Mouse (Mus musculus) lung, postnatal 0 days (tissue): ENCODE results near the gene Gm4869. TPM values are rescaled to one million over a fixed set of nuclear protein-coding genes. Genes with fewer than 3 reads are reported as not detected.
"Not testable (repeated sequence)": the region's sequence is repeated elsewhere in the genome, so short reads cannot be mapped to it uniquely, and the experiment has no call there.

Experiments used
- ATAC-seq: fragments of 200-750 bp; cut with Nextera tagmentation; 2 replicates; pipeline ENCODE4 v1.8.0; 2017; ENCODE audit warnings: moderate library complexity
- DNase-seq: peaks from one replicate; pipeline ENCODE4 v3.0.0-alpha.2; 2016; ENCODE audit warnings: low spot score
- H3K27ac ChIP-seq: fragments of 300-500 bp; sonication (generic); 2 replicates; pipeline ENCODE4 v1.5.1; 2014; ENCODE audit warnings: antibody characterized with exemption, mild to moderate bottlenecking, low read length, mixed read lengths
- H3K27me3 ChIP-seq: fragments of 300-500 bp; sonication (generic); replicated peaks from 2 replicates; pipeline ENCODE4 v1.6.1; 2014; ENCODE audit warnings: low read length, mixed read lengths; ENCODE audit not compliant: insufficient read depth
- H3K36me3 ChIP-seq: fragments of 300-500 bp; sonication (generic); 2 replicates; pipeline ENCODE4 v1.6.1; 2014; ENCODE audit warnings: low read length, mixed read lengths; ENCODE audit not compliant: insufficient read depth
- H3K4me1 ChIP-seq: fragments of 300-500 bp; sonication (generic); 2 replicates; pipeline ENCODE4 v1.6.1; 2014; ENCODE audit warnings: antibody characterized with exemption, low read depth, low read length, mixed read lengths; ENCODE audit not compliant: insufficient read depth
- H3K4me2 ChIP-seq: fragments of 300-500 bp; sonication (generic); replicated peaks from 2 replicates; pipeline ENCODE4 v1.6.1; 2014; ENCODE audit warnings: low read depth, mild to moderate bottlenecking, low read length, moderate library complexity, mixed read lengths
- H3K4me3 ChIP-seq: fragments of 300-500 bp; sonication (generic); 2 replicates; pipeline ENCODE4 v1.5.1; 2014; ENCODE audit warnings: low read depth, low read length
- H3K9ac ChIP-seq: fragments of 300-500 bp; sonication (generic); replicated peaks from 2 replicates; pipeline ENCODE4 v1.6.1; 2014; ENCODE audit warnings: low read depth, mild to moderate bottlenecking
- H3K9me3 ChIP-seq: fragments of 300-500 bp; sonication (generic); 2 replicates; pipeline ENCODE4 v1.6.1; 2016; ENCODE audit warnings: low read length, mixed read lengths
- CTCF ChIP-seq: IDR thresholded peaks from 2 replicates; pipeline ENCODE4 v1.5.1; 2016; ENCODE audit warnings: antibody characterized with exemption, mild to moderate bottlenecking
- EP300 ChIP-seq: IDR thresholded peaks from 2 replicates; pipeline ENCODE4 v1.6.1; 2016; ENCODE audit warnings: antibody characterized with exemption, mild to moderate bottlenecking, control low read depth
- WGBS: fragments of 180-500 bp; shearing (Covaris S2); extraction: QIAGEN DNeasy Blood & Tissue Kit; methylation state at CpG from one replicate; pipeline ENCODE4 v1.1.7; 2014; 5-methylcytosine and 5-hydroxymethylcytosine counted together
- polyA plus RNA-seq: library from polyadenylated mRNA; unstranded; fragments of >200 nt; fragmentation: Nextera tagmentation; extraction: Ambion mirVana; gene quantifications from 2 replicates; pipeline ENCODE4 v1.2.1, GENCODE M21; 2015

The Gm4869 gene
- polyA plus RNA-seq, 1 experiment from 2014 or later: not detected

GRCm38 (mm10) chr5:140492684-140493233 lies 47.3 kb downstream of the Gm4869 start:
- Histone ChIP-seq H3K27me3 (no peaks in the 10 kb centered on the region), H3K4me1 (no peaks in the 10 kb centered on the region), H3K36me3 (no peaks in the 10 kb centered on the region), H3K4me2 (no peak overlapping the region), H3K4me3 (no peak overlapping the region), H3K9ac (no peak overlapping the region), H3K27ac (no peak overlapping the region), H3K9me3 (no peaks in the 10 kb centered on the region)
- ATAC-seq (no peak), DNase-seq (no peak)
- TF ChIP-seq CTCF (no peak), EP300 (no peak)
- WGBS: 14% methylated on average over 11 of the region's 11 CpGs

DNA sequence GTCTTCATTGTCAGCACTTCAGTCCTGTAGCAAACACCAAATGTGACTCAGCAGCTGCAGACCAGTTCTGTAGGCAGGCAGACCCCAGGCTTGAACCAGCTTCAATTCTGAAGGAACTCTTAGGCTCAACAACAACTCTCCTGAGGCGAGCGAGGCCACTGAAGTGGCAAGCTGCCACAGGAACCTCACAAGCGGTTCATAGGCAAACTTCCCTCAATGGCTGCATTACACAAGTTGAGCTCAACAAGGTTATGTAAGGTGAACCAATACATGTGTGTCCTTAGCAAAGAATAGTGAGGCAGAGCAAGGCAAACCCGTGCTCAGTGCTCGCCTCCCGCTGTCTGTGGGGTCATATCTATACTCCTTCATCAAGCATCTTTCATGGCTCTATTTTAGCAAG lies 52.7 kb downstream of the Gm4869 start:
- H3K4me3 ChIP-seq: no peak overlapping the region
- H3K27ac ChIP-seq: no peak overlapping the region
- 53% methylated on average over 6 of the region's 6 CpGs for WGBS
- no peaks in the 10 kb centered on the region for H3K27me3 ChIP-seq
- no peak overlapping the region for H3K4me2 ChIP-seq
- no peak overlapping the region for H3K9ac ChIP-seq
- ATAC-seq (0 out of 2 replicates have a peak, but pooled peaks have one; percentile 4), DNase-seq (peak; percentile 23)
- no peaks in the 10 kb centered on the region for H3K4me1 ChIP-seq
- TF ChIP-seq CTCF: no peak
- H3K36me3 ChIP-seq: no peaks in the 10 kb centered on the region
- no peaks in the 10 kb centered on the region for H3K9me3 ChIP-seq

DNA sequence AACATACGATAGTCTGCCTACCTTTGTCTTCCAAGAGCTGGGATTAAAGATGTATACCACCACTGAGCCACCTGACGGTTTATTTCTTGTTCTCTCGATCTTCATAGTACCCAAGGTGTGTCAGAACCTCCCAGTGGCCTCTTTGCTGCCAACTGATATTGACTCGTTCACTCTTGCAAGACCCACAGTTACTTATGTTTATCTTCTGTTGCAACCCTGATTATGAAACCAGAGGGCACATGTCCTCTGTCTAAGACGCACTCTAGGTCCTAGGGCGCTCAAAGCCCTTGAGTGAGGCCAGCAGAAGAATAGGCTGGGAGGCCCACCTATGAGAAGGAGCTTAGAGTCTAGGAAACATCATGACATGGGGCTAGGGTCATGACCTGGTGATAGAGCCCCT lies 55.3 kb downstream of the Gm4869 start:
- H3K4me2 ChIP-seq: no peak overlapping the region
- H3K36me3 ChIP-seq: no peaks in the 10 kb centered on the region
- H3K4me3 ChIP-seq: no peak overlapping the region
- H3K4me1 ChIP-seq: no peaks in the 10 kb centered on the region; the same call in 1 of the 2 replicates
- no peak for TF ChIP-seq CTCF
- peak; percentile 47; the same call in 1 of the 2 replicates for TF ChIP-seq EP300
- H3K9ac ChIP-seq: no peak overlapping the region
- ATAC-seq: peak; percentile 4; the same call in 1 of the 2 replicates
- H3K27ac ChIP-seq: no peak overlapping the region
- 62% methylated on average over 6 of the region's 6 CpGs for WGBS
- no peaks in the 10 kb centered on the region for H3K9me3 ChIP-seq
- DNase-seq: peak; percentile 78
- H3K27me3 ChIP-seq: no peaks in the 10 kb centered on the region

DNA sequence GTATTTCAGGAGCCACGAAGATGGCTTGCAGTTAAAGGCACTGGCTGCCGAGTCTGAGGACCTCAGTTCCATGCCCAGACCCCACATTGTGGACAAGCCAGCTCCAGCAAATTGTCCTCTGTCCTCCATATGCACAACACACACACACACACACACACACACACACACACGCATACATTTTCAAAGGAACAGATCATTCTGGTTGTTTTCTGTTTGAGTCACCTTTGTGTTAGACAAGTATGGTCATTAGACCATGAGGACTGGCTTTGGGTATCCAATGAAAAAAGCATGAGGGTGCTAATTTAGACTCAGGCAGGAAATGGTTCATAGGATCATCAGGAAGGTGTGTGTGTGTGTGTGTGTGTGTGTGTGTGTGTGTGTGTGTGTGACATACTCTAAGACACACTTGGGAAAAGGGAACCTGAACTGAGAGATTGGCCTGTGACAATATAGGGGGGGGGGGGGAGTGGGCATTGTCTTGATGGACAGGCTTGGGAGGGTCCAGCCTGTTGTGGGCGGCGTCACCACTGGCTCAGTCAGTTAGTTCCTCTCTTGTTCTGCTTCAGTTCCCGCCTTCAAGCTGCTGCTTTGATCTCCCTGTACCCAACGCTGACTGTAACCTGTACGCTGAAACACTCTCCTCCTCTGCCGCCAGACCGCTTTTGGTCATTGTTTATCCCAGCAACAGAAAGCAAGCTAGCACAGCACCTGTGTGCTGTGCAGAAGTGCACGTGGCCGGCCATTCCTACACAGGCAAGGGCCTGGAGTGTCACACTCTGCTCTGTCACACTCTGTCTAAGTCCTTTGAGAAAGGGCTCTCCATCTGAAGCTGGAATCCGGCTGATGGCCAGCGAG lies 56.8 kb downstream of the Gm4869 start:
- DNase-seq (peak; percentile 29), ATAC-seq (no peak)
- 20% methylated on average over 12 of the region's 14 CpGs for WGBS

GRCm38 (mm10) chr5:140502925-140503324 lies 57.5 kb downstream of the Gm4869 start:
- ATAC-seq (peak; percentile 7; the same call in 1 of the 2 replicates), DNase-seq (peak; percentile 65)
- not testable (repeated sequence) for H3K36me3 ChIP-seq, H3K9ac ChIP-seq, H3K4me3 ChIP-seq, H3K4me1 ChIP-seq, H3K27me3 ChIP-seq, H3K9me3 ChIP-seq, H3K27ac ChIP-seq
- whole genome bisulfite sequencing: 1% methylated on average over 12 of the region's 12 CpGs
- H3K4me2 ChIP-seq: peak overlapping the region; percentile 27

More for the DNA sequence above, 56.8 kb downstream of the Gm4869 start:
- H3K4me3 ChIP-seq: no peak overlapping the region
- H3K27ac ChIP-seq: no peak overlapping the region
- no peaks in the 10 kb centered on the region for H3K27me3 ChIP-seq
- no peaks in the 10 kb centered on the region for H3K36me3 ChIP-seq
- H3K9ac ChIP-seq: no peak overlapping the region
- H3K4me1 ChIP-seq: peaks cover 3% of the 10 kb centered on the region; the same call in 1 of the 2 replicates
- no peaks in the 10 kb centered on the region for H3K9me3 ChIP-seq
- TF ChIP-seq CTCF (no peak), EP300 (no peak)
- H3K4me2 ChIP-seq: peak overlapping the region; percentile 27; the same call in 1 of the 2 replicates

- Histone ChIP-seq H3K27me3 (no peaks in the 10 kb centered on the region), H3K4me3 (peak within 1 kb of the TSS; percentile 45), H3K4me2 (peak within 1 kb of the TSS; percentile 64), H3K9me3 (no peaks in the 10 kb centered on the region), H3K27ac (peak within 1 kb of the TSS; percentile 66), H3K9ac (peak within 1 kb of the TSS; percentile 45; the same call in 1 of the 2 replicates), H3K36me3 (no peaks in the 10 kb centered on the region), H3K4me1 (peaks cover 11% of the 10 kb centered on the region; the same call in 1 of the 2 replicates)
- ATAC-seq (peak; percentile 96), DNase-seq (peak; percentile 99)
- TF ChIP-seq CTCF: no peak
- no peak; the same call in 1 of the 2 replicates for TF ChIP-seq EP300
- WGBS: 2% methylated on average over 37 of the region's 38 CpGs
Measured at GRCm38 (mm10) chr5:140505208-140505780, 59.8 kb downstream of the Gm4869 start, which contains the start of gene Chst12. Chst12 (plus strand) TSS chr5:140505550.
